Mouse (Mus musculus) G1E (cell line): ENCODE measurements around the gene Pth2r.

Experiments
- CTCF ChIP-seq: IDR thresholded peaks from 2 replicates; pipeline ENCODE4 v1.5.1; 2012; ENCODE audit warnings: low read depth, low read length, inconsistent platforms, mixed read lengths
- GATA1 ChIP-seq: IDR thresholded peaks from 2 replicates; pipeline ENCODE4 v1.6.1; 2012; ENCODE audit warnings: borderline replicate concordance, low read length, inconsistent platforms, mixed read lengths

- TF ChIP-seq CTCF, result no peak
- TF ChIP-seq GATA1, result no peak
Observed at GRCm38 (mm10) chr1:65334026-65334425, 52.2 kb downstream of the Pth2r start.
